Mouse (Mus musculus) MEL (cell line): Measurements from ENCODE around the gene Nek2. TPM values are rescaled to one million over a fixed set of nuclear protein-coding genes. Genes with fewer than 3 reads are reported as not detected.

Experiments
- DNase-seq: peaks from one replicate; pipeline ENCODE4 v3.0.0; 2011; ENCODE audit warnings: low read depth, low spot score
- H3K27ac ChIP-seq: 2 replicates; pipeline ENCODE4 v1.5.1; 2012; ENCODE audit warnings: low read depth, mild to moderate bottlenecking, control low read depth, low read length, moderate library complexity; ENCODE audit not compliant: control insufficient read depth
- H3K27me3 ChIP-seq, 2 experiments: fragments of 150-350 bp in 1 of 2; sonication (generic) in 1 of 2; 2 replicates each; pipeline ENCODE4 v1.6.1; 2012; ENCODE audit warnings: low read length in 2 of 2, mild to moderate bottlenecking in 2 of 2, improper control_type of control experiment in 1 of 2, moderate library complexity in 1 of 2; ENCODE audit not compliant: insufficient read depth in 2 of 2, control insufficient read depth in 1 of 2
- H3K36me3 ChIP-seq, 2 experiments: 2 replicates each; pipeline ENCODE4 v1.6.1; 2012 to 2014; ENCODE audit warnings: low read length in 2 of 2, improper control_type of control experiment in 1 of 2, inconsistent platforms in 1 of 2, mild to moderate bottlenecking in 1 of 2; ENCODE audit not compliant: insufficient read depth in 2 of 2, control insufficient read depth in 1 of 2
- H3K4me1 ChIP-seq, 2 experiments: fragments of 150-350 bp in 1 of 2; sonication (generic) in 1 of 2; 2 replicates each; pipeline ENCODE4 v1.6.1; 2012; ENCODE audit warnings: low read length in 2 of 2, improper control_type of control experiment in 1 of 2, mild to moderate bottlenecking in 1 of 2; ENCODE audit not compliant: insufficient read depth in 2 of 2, control insufficient read depth in 1 of 2
- H3K4me3 ChIP-seq, 2 experiments: fragments of 150-350 bp in 1 of 2; sonication (generic) in 1 of 2; 2 replicates each; pipeline ENCODE4 v1.5.1; 2012; ENCODE audit warnings: low read depth in 2 of 2, low read length in 2 of 2, mild to moderate bottlenecking in 2 of 2, moderate library complexity in 2 of 2, control low read depth in 1 of 2, improper control_type of control experiment in 1 of 2; ENCODE audit not compliant: control insufficient read depth in 1 of 2, insufficient read depth in 1 of 2
- H3K79me2 ChIP-seq: 2 replicates; pipeline ENCODE4 v1.6.1; 2012; ENCODE audit warnings: mild to moderate bottlenecking, low read length, moderate library complexity; ENCODE audit not compliant: control insufficient read depth, poor library complexity, insufficient read depth
- H3K9ac ChIP-seq: 2 replicates; pipeline ENCODE4 v1.6.1; 2012; ENCODE audit warnings: low read depth, mild to moderate bottlenecking, control low read depth, low read length, moderate library complexity; ENCODE audit not compliant: control insufficient read depth, poor library complexity, severe bottlenecking
- H3K9me3 ChIP-seq: fragments of 150-350 bp; sonication (generic); replicated peaks from 2 replicates; pipeline ENCODE4 v1.6.1; 2012; ENCODE audit warnings: mild to moderate bottlenecking, low read length, improper control_type of control experiment, moderate library complexity; ENCODE audit not compliant: insufficient read depth
- E2F4 ChIP-seq: IDR thresholded peaks from 2 replicates; pipeline ENCODE4 v1.6.1; 2011; ENCODE audit warnings: low read depth, low read length, improper control_type of control experiment, borderline replicate concordance
- EP300 ChIP-seq, 2 experiments: IDR thresholded peaks; 2 replicates each; pipeline ENCODE4 v1.6.1; 2011; ENCODE audit warnings: improper control_type of control experiment in 2 of 2, low read length in 2 of 2, low read depth in 1 of 2, mild to moderate bottlenecking in 1 of 2
- GABPA ChIP-seq: IDR thresholded peaks from 2 replicates; pipeline ENCODE4 v1.6.1; 2012; ENCODE audit warnings: low read depth, mild to moderate bottlenecking, inconsistent platforms, low read length, improper control_type of control experiment, moderate library complexity
- GATA1 ChIP-seq: IDR thresholded peaks from 2 replicates; pipeline ENCODE4 v1.6.1; 2011; ENCODE audit warnings: low read depth, low read length, improper control_type of control experiment
- JUND ChIP-seq: IDR thresholded peaks from 2 replicates; pipeline ENCODE4 v1.6.1; 2011; ENCODE audit warnings: low read depth, mild to moderate bottlenecking, improper control_type of control experiment, low read length
- MAFK ChIP-seq: IDR thresholded peaks from 2 replicates; pipeline ENCODE4 v1.6.1; 2011; ENCODE audit warnings: low read depth, mild to moderate bottlenecking, low read length, improper control_type of control experiment, borderline replicate concordance
- MAZ ChIP-seq: IDR thresholded peaks from 2 replicates; pipeline ENCODE4 v1.6.1; 2012; ENCODE audit warnings: low read depth, mild to moderate bottlenecking, inconsistent platforms, low read length, improper control_type of control experiment
- MYB ChIP-seq: IDR thresholded peaks from 2 replicates; pipeline ENCODE4 v1.6.1; 2011; ENCODE audit warnings: mild to moderate bottlenecking, low read depth, low read length, improper control_type of control experiment
- NELFE ChIP-seq: IDR thresholded peaks from 2 replicates; pipeline ENCODE4 v1.6.1; 2011; ENCODE audit warnings: low read depth, low read length, improper control_type of control experiment
- NRF1 ChIP-seq: IDR thresholded peaks from 2 replicates; pipeline ENCODE4 v1.6.1; 2014; ENCODE audit warnings: low read depth, mild to moderate bottlenecking, inconsistent platforms, low read length, improper control_type of control experiment, moderate library complexity; ENCODE audit not compliant: poor library complexity, insufficient read depth, severe bottlenecking
- POLR2A ChIP-seq, 2 experiments: IDR thresholded peaks; 2 replicates each; pipeline ENCODE4 v1.6.1; 2011 to 2012; ENCODE audit warnings: low read length in 2 of 2, mild to moderate bottlenecking in 2 of 2, control low read depth in 1 of 2, improper control_type of control experiment in 1 of 2, low read depth in 1 of 2, moderate library complexity in 1 of 2; ENCODE audit not compliant: control insufficient read depth in 1 of 2, insufficient read depth in 1 of 2, poor library complexity in 1 of 2
- POLR2AphosphoS2 ChIP-seq: IDR thresholded peaks from 2 replicates; pipeline ENCODE4 v1.6.1; 2011; ENCODE audit warnings: low read length, improper control_type of control experiment
- RAD21 ChIP-seq: IDR thresholded peaks from 2 replicates; pipeline ENCODE4 v1.6.1; 2011; ENCODE audit warnings: mild to moderate bottlenecking, low read depth, low read length, improper control_type of control experiment
- RCOR1 ChIP-seq: IDR thresholded peaks from 2 replicates; pipeline ENCODE4 v1.6.1; 2012; ENCODE audit warnings: low read depth, mild to moderate bottlenecking, inconsistent platforms, low read length, improper control_type of control experiment
- TAL1 ChIP-seq: IDR thresholded peaks from 2 replicates; pipeline ENCODE4 v1.6.1; 2012; ENCODE audit warnings: mild to moderate bottlenecking, inconsistent platforms, low read length, moderate library complexity, mixed read lengths
- TBP ChIP-seq: IDR thresholded peaks from 2 replicates; pipeline ENCODE4 v1.8.0; 2011; ENCODE audit warnings: low read depth, low read length, improper control_type of control experiment
- UBTF ChIP-seq: IDR thresholded peaks from 2 replicates; pipeline ENCODE4 v1.6.1; 2012; ENCODE audit warnings: low read depth, mild to moderate bottlenecking, inconsistent platforms, low read length, improper control_type of control experiment, moderate library complexity, borderline replicate concordance; ENCODE audit not compliant: insufficient read depth
- USF2 ChIP-seq, 2 experiments: IDR thresholded peaks; 2 replicates each; pipeline ENCODE4 v1.6.1; 2011 to 2012; ENCODE audit warnings: improper control_type of control experiment in 2 of 2, low read length in 2 of 2, borderline replicate concordance in 1 of 2, inconsistent platforms in 1 of 2, low read depth in 1 of 2, mild to moderate bottlenecking in 1 of 2; ENCODE audit not compliant: insufficient read depth in 1 of 2
- ZC3H11A ChIP-seq: IDR thresholded peaks from 2 replicates; pipeline ENCODE4 v1.6.1; 2012; ENCODE audit warnings: low read depth, mild to moderate bottlenecking, inconsistent platforms, low read length, improper control_type of control experiment
- ZKSCAN1 ChIP-seq: IDR thresholded peaks from 2 replicates; pipeline ENCODE4 v1.6.1; 2012; ENCODE audit warnings: low read depth, mild to moderate bottlenecking, inconsistent platforms, low read length, improper control_type of control experiment, moderate library complexity
- ZNF384 ChIP-seq: IDR thresholded peaks from 2 replicates; pipeline ENCODE4 v1.6.1; 2012; ENCODE audit warnings: low read depth, mild to moderate bottlenecking, inconsistent platforms, low read length, improper control_type of control experiment
- polyA plus RNA-seq, 2 experiments: library from polyadenylated mRNA; stranded (reverse) in 1 of 2; unstranded in 1 of 2; fragments of >175 nt in 1 of 2; fragments of >200 nt in 1 of 2; gene quantifications; 2 replicates each; pipeline versions ENCODE4 v1.2.1 to v1.2.4; 2012; ENCODE audit warnings: low replicate concordance in 2 of 2, low read depth in 1 of 2; ENCODE audit not compliant: insufficient read length in 2 of 2, insufficient read depth in 1 of 2, missing spikeins in 1 of 2
- total RNA-seq: library from RNA; depleted of rRNA; stranded (reverse); fragments of 300-350 nt; gene quantifications from 2 replicates; pipeline ENCODE4 v1.2.3, GENCODE M21; 2012

Gene Nek2
- total and polyA plus RNA-seq, 3 experiments: 34.9 to 56.5 TPM; not detected in 1

- TF ChIP-seq UBTF: no peak
- no peak for TF ChIP-seq GATA1
- TF ChIP-seq MAFK: no peak
- peak; percentile 46 to 75; a peak in 3 of 4 replicates for TF ChIP-seq USF2 (IDR thresholded peaks at IDR 0.05; ENCODE audit: borderline replicate concordance in 1 of 2, insufficient read depth in 1 of 2, low read depth in 1 of 2, low read length in 2 of 2)
Observed at GRCm38 (mm10) chr1:191821326-191822091, at the start of gene Nek2 (continued).

- DNase-seq: no peak
- no peaks in the 10 kb centered on the region for H3K4me1 ChIP-seq
- no peaks in the 10 kb centered on the region for H3K9me3 ChIP-seq
- TF ChIP-seq JUND (no peak), E2F4 (no peak), RCOR1 (no peak), ZNF384 (no peak), EP300 (IDR thresholded peaks at IDR 0.05; ENCODE audit: low read depth in 1 of 2, low read length in 2 of 2) (no peak), TAL1 (no peak), MYB (no peak), ZKSCAN1 (no peak), NELFE (no peak), POLR2AphosphoS2 (no peak), POLR2A (IDR thresholded peaks at IDR 0.05; ENCODE audit: control insufficient read depth in 1 of 2, insufficient read depth in 1 of 2, low read depth in 1 of 2, low read length in 2 of 2, poor library complexity in 1 of 2) (no peak), TBP (no peak), MAZ (no peak), RAD21 (no peak), GABPA (no peak), ZC3H11A (no peak), MAFK (no peak), NRF1 (no peak)
- no peak overlapping the region for H3K9ac ChIP-seq
- H3K79me2 ChIP-seq: no peaks in the 10 kb centered on the region
- no peak overlapping the region for H3K27ac ChIP-seq
- H3K36me3 ChIP-seq: no peaks in the 10 kb centered on the region
- H3K27me3 ChIP-seq: peaks cover 12 to 30% of the 10 kb centered on the region in 2 experiments
- no peak overlapping the region for H3K4me3 ChIP-seq
Observed at GRCm38 (mm10) chr1:191774106-191774505, 47.1 kb upstream of the Nek2 start.
